Mouse (Mus musculus): ENCODE results near the gene AI464131.

AI464131 gene

GRCm38 (mm10) chr4:41507326-41507924 is 4.5 kb upstream of the AI464131 start:
- in situ Hi-C loops (cut with MboI; ENCODE audit: low pct_unique_long_range_greater_than_20kb in 1 of 2, low sequenced_read_pairs in 2 of 2, unreplicated experiment in 1 of 2): no loop called here

GRCm38 (mm10) chr4:41506906-41507305 is 4.0 kb upstream of the AI464131 start:
- in situ Hi-C loops (cut with MboI; ENCODE audit: low pct_unique_long_range_greater_than_20kb in 1 of 2, low sequenced_read_pairs in 2 of 2, unreplicated experiment in 1 of 2): no loop called here

DNA sequence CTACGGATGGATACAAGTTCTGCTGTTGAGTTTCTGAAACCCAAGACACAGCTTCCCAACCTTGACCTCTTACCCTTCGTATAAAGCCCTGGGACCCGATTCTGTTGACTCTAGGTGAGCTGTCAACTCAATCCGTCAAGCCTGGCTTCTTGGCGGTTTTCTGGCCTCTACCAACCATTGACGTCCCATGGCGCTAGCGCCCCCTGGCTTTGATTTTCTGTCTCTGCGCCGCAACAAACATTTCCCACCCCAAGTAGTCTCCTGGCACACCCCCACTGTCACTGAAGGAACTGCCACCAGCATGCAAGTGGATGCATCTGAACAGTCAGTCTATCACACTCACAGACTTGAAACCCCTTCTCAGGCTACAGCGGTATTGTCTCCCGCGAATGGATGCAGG is 3.3 kb upstream of the AI464131 start:
- in situ Hi-C loops (cut with MboI; ENCODE audit: low pct_unique_long_range_greater_than_20kb in 1 of 2, low sequenced_read_pairs in 2 of 2, unreplicated experiment in 1 of 2): no loop called here

GRCm38 (mm10) chr4:41505131-41505551 is 2.3 kb upstream of the AI464131 start:
- in situ Hi-C loops (cut with MboI; ENCODE audit: low pct_unique_long_range_greater_than_20kb in 1 of 2, low sequenced_read_pairs in 2 of 2, unreplicated experiment in 1 of 2): no loop called here

DNA sequence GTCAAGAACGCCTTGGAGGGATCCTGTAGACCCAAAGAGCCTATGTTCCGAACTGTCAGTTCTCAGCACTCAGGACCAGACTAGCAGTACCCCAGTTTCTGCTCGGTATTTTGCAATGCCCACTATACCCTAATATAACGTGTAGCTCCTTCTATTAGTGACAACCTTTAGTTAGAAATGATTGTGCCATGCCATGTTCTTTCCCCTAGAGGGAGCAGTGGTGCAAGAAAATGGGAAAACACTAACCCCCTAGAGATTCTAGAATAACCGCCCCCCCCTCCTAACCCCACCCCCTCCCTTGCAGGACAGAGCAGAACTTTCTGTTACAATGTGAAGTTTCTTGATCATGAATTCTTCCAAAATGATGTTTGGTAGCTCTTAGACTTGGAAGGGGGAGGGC is 1.4 kb upstream of the AI464131 start:
- in situ Hi-C loops (cut with MboI; ENCODE audit: low pct_unique_long_range_greater_than_20kb in 1 of 2, low sequenced_read_pairs in 2 of 2, unreplicated experiment in 1 of 2): no loop called here

- in situ Hi-C loops (cut with MboI; ENCODE audit: low pct_unique_long_range_greater_than_20kb in 1 of 2, low sequenced_read_pairs in 2 of 2, unreplicated experiment in 1 of 2): no loop called here
Observed at GRCm38 (mm10) chr4:41502171-41502940, 520 bp downstream of the AI464131 start.

GRCm38 (mm10) chr4:41500787-41501186 is 2.1 kb downstream of the AI464131 start:
- in situ Hi-C loops (cut with MboI; ENCODE audit: low pct_unique_long_range_greater_than_20kb in 1 of 2, low sequenced_read_pairs in 2 of 2, unreplicated experiment in 1 of 2): no loop called here

- in situ Hi-C loops (cut with MboI; ENCODE audit: low pct_unique_long_range_greater_than_20kb in 1 of 2, low sequenced_read_pairs in 2 of 2, unreplicated experiment in 1 of 2): no loop called here
Observed at GRCm38 (mm10) chr4:41499619-41500018, 3.3 kb downstream of the AI464131 start.

DNA sequence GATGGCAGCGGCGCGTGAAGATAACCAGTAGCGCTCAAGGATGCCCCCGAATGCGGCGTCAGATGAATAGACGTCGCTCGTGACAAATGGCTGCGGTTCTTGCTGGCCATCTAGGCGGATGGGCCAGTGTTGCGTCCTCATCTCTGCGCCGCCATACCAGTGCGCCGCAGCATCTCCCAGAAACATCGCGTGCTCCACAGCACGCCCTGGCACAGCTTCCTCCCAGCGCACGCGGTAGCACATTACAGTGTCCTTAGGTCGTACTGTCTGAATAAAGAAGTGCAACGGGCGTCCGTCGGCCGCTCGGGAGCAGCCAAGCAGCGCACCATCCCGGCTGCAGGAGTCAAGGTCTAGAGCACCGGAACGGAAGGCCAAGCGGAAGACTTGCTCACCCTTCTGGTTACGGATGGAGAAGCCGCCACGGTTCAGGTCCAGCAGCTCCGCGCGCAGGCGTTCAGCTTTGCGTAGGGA is 3.9 kb downstream of the AI464131 start:
- in situ Hi-C loops (cut with MboI; ENCODE audit: low pct_unique_long_range_greater_than_20kb in 1 of 2, low sequenced_read_pairs in 2 of 2, unreplicated experiment in 1 of 2): no loop called here

DNA sequence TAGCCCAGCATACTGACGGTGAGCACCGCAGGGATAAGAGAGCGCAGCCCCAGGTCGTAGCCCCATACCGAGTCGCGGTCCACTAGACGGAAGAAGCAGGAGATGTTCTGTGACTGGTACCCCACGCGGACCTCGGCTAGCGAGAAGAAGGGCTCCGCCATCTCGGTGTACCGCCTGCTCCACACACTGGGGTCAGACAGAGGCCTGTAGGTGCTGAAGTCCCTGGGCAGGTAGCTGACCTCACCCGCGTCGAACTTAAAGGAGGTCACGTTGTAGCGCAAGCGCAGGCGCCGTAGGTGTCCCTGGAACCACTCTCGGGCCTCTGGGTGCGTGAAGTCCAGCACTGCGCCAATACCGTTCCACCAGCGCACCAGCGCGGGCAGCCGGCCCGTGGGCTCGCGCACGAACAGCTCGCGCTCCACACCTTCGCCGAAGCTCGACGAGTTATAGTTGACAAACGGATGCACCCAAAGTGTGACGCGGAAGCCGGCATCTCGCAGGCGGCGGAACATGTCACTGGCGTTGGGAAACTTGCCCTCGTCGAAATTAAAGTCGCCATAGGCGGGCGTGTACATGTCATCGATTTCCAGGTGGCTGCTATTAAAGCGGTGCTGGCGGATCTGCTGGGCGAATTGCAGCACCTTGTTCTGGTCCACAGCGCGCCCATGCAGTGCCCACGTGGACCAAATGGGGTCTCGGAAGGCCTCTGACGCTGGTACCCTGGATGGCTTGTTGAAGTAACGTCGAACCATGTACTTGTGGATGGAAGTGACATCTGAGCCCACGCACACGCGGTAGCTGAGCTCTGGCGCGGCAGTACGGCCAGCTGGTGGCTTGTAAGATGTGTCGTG is 4.7 kb downstream of the AI464131 start:
- in situ Hi-C loops (cut with MboI; ENCODE audit: low pct_unique_long_range_greater_than_20kb in 1 of 2, low sequenced_read_pairs in 2 of 2, unreplicated experiment in 1 of 2): no loop called here

DNA sequence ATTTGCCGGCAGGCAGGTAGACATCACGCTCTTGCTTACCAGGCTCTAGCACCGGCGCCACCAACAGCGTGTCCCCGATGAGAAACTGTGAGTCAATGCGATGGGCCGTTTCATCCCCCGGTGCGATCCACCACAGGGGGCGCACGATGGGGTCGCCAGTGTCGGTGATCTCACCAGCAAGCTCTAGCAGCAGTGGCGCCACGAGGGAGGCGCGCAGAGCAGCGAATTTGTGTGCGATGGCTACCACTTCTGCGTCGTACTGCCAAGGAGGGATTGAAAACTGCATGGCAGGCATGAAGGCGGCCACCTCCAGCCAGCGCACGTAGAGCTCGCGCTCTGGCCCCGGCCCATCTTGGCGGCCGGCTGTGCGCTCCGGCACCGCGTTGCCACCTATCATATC is 5.3 kb downstream of the AI464131 start:
- in situ Hi-C loops (cut with MboI; ENCODE audit: low pct_unique_long_range_greater_than_20kb in 1 of 2, low sequenced_read_pairs in 2 of 2, unreplicated experiment in 1 of 2): no loop called here

DNA sequence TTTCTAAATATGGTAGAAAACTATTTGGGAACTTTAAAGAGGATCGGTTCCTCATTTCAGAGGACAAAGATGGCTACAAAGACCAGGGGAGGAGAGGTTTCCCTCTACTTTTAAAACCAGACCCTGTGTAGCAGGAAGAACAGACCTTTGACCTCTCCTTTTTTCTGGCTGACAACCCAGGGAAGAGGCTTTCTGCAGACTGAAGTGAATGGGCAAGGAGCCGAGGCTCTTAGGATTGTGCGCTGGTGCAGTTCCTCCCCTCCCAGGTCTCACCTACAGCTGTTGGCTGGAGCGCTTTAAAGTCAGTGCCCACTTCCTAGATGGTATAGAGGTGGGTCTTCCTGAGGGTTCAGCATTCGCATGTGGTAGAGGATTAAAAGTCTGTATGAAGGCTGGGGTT is 5.8 kb downstream of the AI464131 start:
- in situ Hi-C loops (cut with MboI; ENCODE audit: low pct_unique_long_range_greater_than_20kb in 1 of 2, low sequenced_read_pairs in 2 of 2, unreplicated experiment in 1 of 2): no loop called here

DNA sequence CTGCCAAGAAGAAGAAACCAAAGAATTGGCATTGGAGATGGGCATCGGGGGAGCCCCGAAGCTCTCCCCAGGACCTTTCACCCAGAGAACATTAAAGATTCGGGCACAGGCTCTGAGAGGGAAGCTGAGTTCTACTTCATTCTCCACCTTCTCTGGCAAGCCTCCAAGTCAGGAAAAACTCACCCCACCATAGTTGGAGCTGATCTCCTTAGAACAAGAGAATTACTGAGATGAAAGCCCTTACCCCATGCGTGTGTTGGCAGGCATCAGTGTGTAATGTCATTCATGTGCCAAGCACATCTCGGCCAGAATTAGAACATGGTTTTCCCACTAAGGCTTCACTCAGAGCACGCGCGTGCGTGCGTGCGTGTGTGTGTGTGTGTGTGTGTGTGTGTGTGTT is 7.0 kb downstream of the AI464131 start:
- in situ Hi-C loops (cut with MboI; ENCODE audit: low pct_unique_long_range_greater_than_20kb in 1 of 2, low sequenced_read_pairs in 2 of 2, unreplicated experiment in 1 of 2): no loop called here

- in situ Hi-C loops (cut with MboI; ENCODE audit: low pct_unique_long_range_greater_than_20kb in 1 of 2, low sequenced_read_pairs in 2 of 2, unreplicated experiment in 1 of 2): no loop called here
Observed at GRCm38 (mm10) chr4:41495076-41495475, 7.8 kb downstream of the AI464131 start.

GRCm38 (mm10) chr4:41494378-41494777 is 8.5 kb downstream of the AI464131 start:
- in situ Hi-C loops (cut with MboI; ENCODE audit: low pct_unique_long_range_greater_than_20kb in 1 of 2, low sequenced_read_pairs in 2 of 2, unreplicated experiment in 1 of 2): no loop called here

DNA sequence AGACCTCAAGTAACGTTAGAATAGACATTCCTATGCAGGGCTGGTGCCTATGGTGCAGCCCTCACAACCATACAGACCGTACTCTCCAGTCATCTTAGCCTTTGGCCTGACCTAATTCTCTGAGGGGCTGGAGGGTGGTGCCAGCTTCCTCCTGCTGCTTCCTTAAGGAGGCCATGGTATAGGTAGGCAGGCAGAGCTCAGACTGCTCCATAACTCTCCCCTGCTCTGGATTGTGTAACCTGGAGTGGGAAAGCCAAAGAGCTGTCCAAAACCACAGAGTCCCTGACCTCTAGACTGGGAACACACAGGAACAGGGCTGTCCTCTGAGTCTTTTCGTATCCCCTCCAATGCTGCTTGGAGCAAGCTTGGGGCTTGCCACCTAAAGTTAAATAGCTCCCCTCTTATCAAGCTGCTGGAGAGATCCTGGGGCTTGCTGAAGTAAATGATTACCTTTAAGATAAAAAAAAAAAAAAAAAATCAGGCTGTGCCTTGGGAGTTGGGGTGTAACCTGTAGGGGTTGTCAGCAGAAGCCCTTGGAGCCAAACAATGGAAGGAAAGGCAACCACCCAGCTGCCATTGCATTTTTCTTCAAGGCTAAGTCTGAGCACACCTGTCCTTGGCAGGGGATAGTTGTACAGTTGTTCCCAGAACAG is 9.3 kb downstream of the AI464131 start:
- in situ Hi-C loops (cut with MboI; ENCODE audit: low pct_unique_long_range_greater_than_20kb in 1 of 2, low sequenced_read_pairs in 2 of 2, unreplicated experiment in 1 of 2): no loop called here

DNA sequence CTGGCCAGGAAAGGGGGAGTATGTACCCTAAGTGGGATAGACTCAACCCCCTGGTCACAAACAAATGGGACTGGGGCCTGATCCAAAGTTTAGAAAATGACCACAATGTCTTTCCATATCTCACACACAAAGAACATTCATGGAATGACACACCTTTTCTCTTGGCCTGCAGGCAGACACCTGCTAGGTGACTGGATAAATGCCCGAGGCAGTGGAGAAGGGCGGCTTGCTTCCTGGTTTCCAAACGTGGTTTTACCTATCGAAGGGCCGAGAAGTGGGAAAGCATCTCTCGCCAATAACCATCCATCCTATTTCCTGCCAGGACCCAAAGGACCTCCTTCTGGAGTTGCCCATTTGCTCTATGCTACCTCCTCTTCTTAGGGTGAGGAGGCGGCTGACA is 9.9 kb downstream of the AI464131 start:
- in situ Hi-C loops (cut with MboI; ENCODE audit: low pct_unique_long_range_greater_than_20kb in 1 of 2, low sequenced_read_pairs in 2 of 2, unreplicated experiment in 1 of 2): no loop called here

GRCm38 (mm10) chr4:41481601-41482017 is 21.3 kb downstream of the AI464131 start:
- in situ Hi-C loops (cut with MboI; ENCODE audit: low pct_unique_long_range_greater_than_20kb in 1 of 2, low sequenced_read_pairs in 2 of 2, unreplicated experiment in 1 of 2): no loop called here

- in situ Hi-C loops (cut with MboI; ENCODE audit: low pct_unique_long_range_greater_than_20kb in 1 of 2, low sequenced_read_pairs in 2 of 2, unreplicated experiment in 1 of 2): no loop called here
Observed at GRCm38 (mm10) chr4:41480254-41480653, 22.6 kb downstream of the AI464131 start.

All from mouse embryonic stem cell (cell line).